In genomic region chr13:58826356-58827197, GRCm38 (mm10) we compare ENCODE assay signal across 15 mouse cellular contexts. TPM values are rescaled to one million over a fixed set of nuclear protein-coding genes. Genes with fewer than 3 reads are reported as not detected.
DNase-seq lines count a peak whose midpoint lies in the region; ATAC-seq lines count a peak whose summit lies in the region.
"Had no signal": no experiment of that assay in that cellular context is flagged by ENCODE, and none has a peak within 500 bp of the region (broad histone marks: within the 10 kb centered on the region; RNA-seq: fewer than 3 reads in every experiment).

No protein-coding gene starts in this region.

- H3K27me3 ChIP-seq in midbrain, embryonic 11.5 days (ENCODE audit: control insufficient read depth, insufficient read depth, low read length), result no peaks in the 10 kb centered on the region
- H3K27me3 ChIP-seq in midbrain, embryonic 14.5 days (ENCODE audit: control insufficient read depth, insufficient read depth, low read length), result no peaks in the 10 kb centered on the region
- no peaks in the 10 kb centered on the region for H3K27me3 ChIP-seq in forebrain, embryonic 13.5 days
- no peaks in the 10 kb centered on the region for H3K27me3 ChIP-seq in neural tube, embryonic 14.5 days (ENCODE audit: control insufficient read depth, insufficient read depth, low read length)
- H3K27me3 ChIP-seq: heart, embryonic 13.5 days; liver, embryonic 12.5 days had no signal

- 38% methylated on average over 14 of the region's 14 CpGs for WGBS in midbrain, embryonic 11.5 days
- WGBS in midbrain, embryonic 14.5 days, result 21% methylated on average over 14 of the region's 14 CpGs
- 15% methylated on average over 14 of the region's 14 CpGs for WGBS in forebrain, embryonic 13.5 days
- WGBS in neural tube, embryonic 14.5 days, result 63% methylated on average over 14 of the region's 14 CpGs

- no peaks in the 10 kb centered on the region for H3K36me3 ChIP-seq in midbrain, embryonic 11.5 days (ENCODE audit: control insufficient read depth, insufficient read depth, low read length)
- no peaks in the 10 kb centered on the region for H3K36me3 ChIP-seq in midbrain, embryonic 14.5 days (ENCODE audit: control insufficient read depth, insufficient read depth, low read length)
- H3K36me3 ChIP-seq in forebrain, embryonic 13.5 days (ENCODE audit: poor library complexity, severe bottlenecking), result peaks cover 11% of the 10 kb centered on the region; the same call in 1 of the 2 replicates
- H3K36me3 ChIP-seq in neural tube, embryonic 14.5 days (ENCODE audit: control insufficient read depth, insufficient read depth, low read length), result no peaks in the 10 kb centered on the region
- H3K36me3 ChIP-seq: heart, embryonic 13.5 days; liver, embryonic 12.5 days had no signal

- peak; percentile 84 for DNase-seq in midbrain, embryonic 11.5 days (ENCODE audit: low spot score, missing footprints)
- DNase-seq in midbrain, embryonic 14.5 days, result no peak
- peak; percentile 79 to 85 for DNase-seq in cerebellum, adult 18-20 months
- no peak for DNase-seq in kidney, adult 9 months
- DNase-seq in gastrocnemius, postnatal 14 days, result no peak
- DNase-seq in frontal cortex, adult 2 months (ENCODE audit: extremely low spot score in 1 of 2, low spot score in 1 of 2), result no peak
- DNase-seq: adrenal gland, adult 2 months; gastrocnemius, adult 2 months; lung, postnatal 36 days had no signal

- no peak overlapping the region for H3K4me3 ChIP-seq in midbrain, embryonic 11.5 days (ENCODE audit: low read depth, low read length)
- no peak overlapping the region for H3K4me3 ChIP-seq in midbrain, embryonic 14.5 days (replicated peaks; ENCODE audit: low read depth, low read length)
- H3K4me3 ChIP-seq in forebrain, embryonic 13.5 days, result no peak overlapping the region
- no peak overlapping the region for H3K4me3 ChIP-seq in neural tube, embryonic 14.5 days (ENCODE audit: low read depth, low read length)
- H3K4me3 ChIP-seq: gastrocnemius, adult 2 months; heart, embryonic 13.5 days; liver, embryonic 12.5 days had no signal

- H3K9me3 ChIP-seq in midbrain, embryonic 11.5 days (ENCODE audit: control insufficient read depth, low read length), result no peaks in the 10 kb centered on the region; the same call in none of the 2 replicates
- H3K9me3 ChIP-seq in midbrain, embryonic 14.5 days (ENCODE audit: control insufficient read depth, low read length), result 0 out of 2 replicates have a peak, but pooled peaks cover 2% of the 10 kb centered on the region
- H3K9me3 ChIP-seq in forebrain, embryonic 13.5 days (replicated peaks), result peaks cover 5% of the 10 kb centered on the region; the same call in 1 of the 2 replicates
- H3K9me3 ChIP-seq in neural tube, embryonic 14.5 days (ENCODE audit: control insufficient read depth, low read length), result no peaks in the 10 kb centered on the region
- H3K9me3 ChIP-seq: heart, embryonic 13.5 days had no signal

- peaks cover 6% of the 10 kb centered on the region for H3K4me1 ChIP-seq in midbrain, embryonic 11.5 days (ENCODE audit: control insufficient read depth, insufficient read depth, low read length)
- peaks cover 7% of the 10 kb centered on the region for H3K4me1 ChIP-seq in midbrain, embryonic 14.5 days (ENCODE audit: control insufficient read depth, insufficient read depth, low read length)
- H3K4me1 ChIP-seq in forebrain, embryonic 13.5 days, result peaks cover 18% of the 10 kb centered on the region
- no peaks in the 10 kb centered on the region for H3K4me1 ChIP-seq in neural tube, embryonic 14.5 days (ENCODE audit: control insufficient read depth, insufficient read depth, low read length)
- H3K4me1 ChIP-seq: heart, embryonic 13.5 days; liver, embryonic 12.5 days had no signal

- intact Hi-C loops in gastrocnemius, postnatal 14 days (cut with DNase I; ENCODE audit: low total_unique reads), result no loop called here

- ATAC-seq in midbrain, embryonic 11.5 days (ENCODE audit: low FRiP score), result no peak
- no peak for ATAC-seq in midbrain, embryonic 14.5 days (ENCODE audit: low FRiP score, low TSS enrichment)
- 0 out of 2 replicates have a peak, but pooled peaks have one; percentile 33 for ATAC-seq in forebrain, embryonic 13.5 days
- ATAC-seq in neural tube, embryonic 14.5 days (ENCODE audit: low read depth), result no peak
- ATAC-seq: inflammation-experienced regulatory T-cells, adult 6 months; liver, embryonic 12.5 days had no signal

- no peak overlapping the region for H3K4me2 ChIP-seq in midbrain, embryonic 11.5 days
- H3K4me2 ChIP-seq in midbrain, embryonic 14.5 days (ENCODE audit: low read length), result no peak overlapping the region
- peak overlapping the region; percentile 15 for H3K4me2 ChIP-seq in forebrain, embryonic 13.5 days
- H3K4me2 ChIP-seq in neural tube, embryonic 14.5 days (ENCODE audit: low read depth, low read length), result no peak overlapping the region
- H3K4me2 ChIP-seq: heart, embryonic 13.5 days; liver, embryonic 12.5 days had no signal

- H3K27ac ChIP-seq in midbrain, embryonic 11.5 days (ENCODE audit: low read depth, low read length), result no peak overlapping the region
- H3K27ac ChIP-seq in midbrain, embryonic 14.5 days (replicated peaks; ENCODE audit: low read depth, low read length), result no peak overlapping the region; the same call in 1 of the 2 replicates
- H3K27ac ChIP-seq in forebrain, embryonic 13.5 days, result peak overlapping the region; percentile 59
- H3K27ac ChIP-seq in neural tube, embryonic 14.5 days (ENCODE audit: low read depth, low read length), result 0 out of 2 replicates have a peak overlapping the region, but pooled peaks have one; percentile 5
- H3K27ac ChIP-seq: gastrocnemius, adult 2 months; heart, embryonic 13.5 days; liver, embryonic 12.5 days had no signal

- H3K9ac ChIP-seq in midbrain, embryonic 11.5 days (ENCODE audit: low read length), result no peak overlapping the region
- H3K9ac ChIP-seq in midbrain, embryonic 14.5 days (replicated peaks; ENCODE audit: low read length), result no peak overlapping the region
- H3K9ac ChIP-seq in forebrain, embryonic 13.5 days, result no peak overlapping the region
- no peak overlapping the region for H3K9ac ChIP-seq in neural tube, embryonic 14.5 days (replicated peaks; ENCODE audit: low read depth, low read length)
- H3K9ac ChIP-seq: heart, embryonic 13.5 days; liver, embryonic 12.5 days had no signal

RNA-seq across cellular contexts. Expression of gene Ntrk2, which starts 20.2 kb away (rescaled TPM):
- polyA plus RNA-seq in midbrain, embryonic 11.5 days (2014; fragmentation: Nextera tagmentation; extraction: Ambion mirVana), result 35.8 and 37.8 TPM in 2 replicates
- polyA plus RNA-seq in midbrain, embryonic 14.5 days (2014; fragmentation: Nextera tagmentation; extraction: Ambion mirVana), result 96.7 and 100 TPM in 2 replicates
- polyA plus RNA-seq in forebrain, embryonic 13.5 days (2015; fragmentation: Nextera tagmentation; extraction: Ambion mirVana), result 51.4 and 60.2 TPM in 2 replicates
- polyA plus RNA-seq in neural tube, embryonic 14.5 days (2014; fragmentation: Nextera tagmentation; extraction: Ambion mirVana), result 125 and 137 TPM in 2 replicates
- total RNA-seq in gastrocnemius, postnatal 14 days (2021), result 10 to 100 TPM in 1 of 2 experiments, 1 to 10 TPM in 1; 7.2 to 11.0 TPM
- 196 and 208 TPM in 2 replicates for polyA plus RNA-seq in frontal cortex, adult 2 months (2012; rRNA removed)
- total RNA-seq: common myeloid progenitor, adult 5-6 weeks had no signal

Comparison
In these comparisons a context has a peak if more than half of its experiments do, and no peak if none do; other contexts are left out.
1. DNase-seq: peak in midbrain, embryonic 11.5 days (single experiment) and cerebellum, adult 18-20 months (2 of 2); none in midbrain, embryonic 14.5 days (single experiment), kidney, adult 9 months (single experiment), gastrocnemius, postnatal 14 days (single experiment) and frontal cortex, adult 2 months (0 of 2).
2. H3K27ac ChIP-seq: peak in forebrain, embryonic 13.5 days (single experiment) and neural tube, embryonic 14.5 days (single experiment); none in midbrain, embryonic 11.5 days (single experiment) and midbrain, embryonic 14.5 days (single experiment).